Mouse (Mus musculus) neural tube, embryonic 14.5 days (tissue): ENCODE results near the gene AI413582. TPM values are rescaled to one million over a fixed set of nuclear protein-coding genes. Genes with fewer than 3 reads are reported as not detected.

Experiments
- ATAC-seq: fragments of 200-750 bp; cut with Nextera tagmentation; 2 replicates; pipeline ENCODE4 v1.8.0; 2017; ENCODE audit warnings: low read depth, mild to moderate bottlenecking, moderate TSS enrichment, moderate library complexity
- H3K27ac ChIP-seq: fragments of 300-500 bp; sonication (generic); 2 replicates; pipeline ENCODE4 v1.5.1; 2014; ENCODE audit warnings: low read depth, mild to moderate bottlenecking, control low read depth, low read length, moderate library complexity, mixed read lengths
- H3K27me3 ChIP-seq: fragments of 300-500 bp; sonication (generic); 2 replicates; pipeline ENCODE4 v1.6.1; 2014; ENCODE audit warnings: low read length; ENCODE audit not compliant: control insufficient read depth, insufficient read depth
- H3K36me3 ChIP-seq: fragments of 300-500 bp; sonication (generic); 2 replicates; pipeline ENCODE4 v1.6.1; 2014; ENCODE audit warnings: low read length, mixed read lengths; ENCODE audit not compliant: control insufficient read depth, insufficient read depth
- H3K4me1 ChIP-seq: fragments of 300-500 bp; sonication (generic); 2 replicates; pipeline ENCODE4 v1.6.1; 2014; ENCODE audit warnings: low read length; ENCODE audit not compliant: control insufficient read depth, insufficient read depth
- H3K4me2 ChIP-seq: fragments of 300-500 bp; sonication (generic); 2 replicates; pipeline ENCODE4 v1.6.1; 2014; ENCODE audit warnings: mild to moderate bottlenecking, low read depth, low read length, control low read depth
- H3K4me3 ChIP-seq: fragments of 300-500 bp; sonication (generic); 2 replicates; pipeline ENCODE4 v1.5.1; 2014; ENCODE audit warnings: low read depth, low read length, control low read depth, mixed read lengths
- H3K9ac ChIP-seq: fragments of 300-500 bp; sonication (generic); replicated peaks from 2 replicates; pipeline ENCODE4 v1.6.1; 2014; ENCODE audit warnings: low read depth, mild to moderate bottlenecking, control low read depth, low read length, mixed read lengths
- H3K9me3 ChIP-seq: fragments of 300-500 bp; sonication (generic); 2 replicates; pipeline ENCODE4 v1.6.1; 2016; ENCODE audit warnings: low read length; ENCODE audit not compliant: control insufficient read depth
- WGBS: fragments of 180-500 bp; shearing (Covaris S2); extraction: QIAGEN DNeasy Blood & Tissue Kit; methylation state at CpG from one replicate; pipeline ENCODE4 v1.1.7; 2014; 5-methylcytosine and 5-hydroxymethylcytosine counted together
- polyA plus RNA-seq: library from polyadenylated mRNA; unstranded; fragments of >200 nt; fragmentation: Nextera tagmentation; extraction: Ambion mirVana; gene quantifications from 2 replicates; pipeline ENCODE4 v1.2.1, GENCODE M21; 2014

AI413582 gene
- polyA plus RNA-seq, 1 experiment from 2014 or later: 77.9 TPM

GRCm38 (mm10) chr17:27554062-27554960 is 11.2 kb downstream of the AI413582 start:
- Histone ChIP-seq H3K36me3 (no peaks in the 10 kb centered on the region), H3K4me3 (no peak overlapping the region), H3K27ac (no peak overlapping the region), H3K9ac (no peak overlapping the region), H3K27me3 (peaks cover 3% of the 10 kb centered on the region), H3K9me3 (no peaks in the 10 kb centered on the region), H3K4me1 (peaks cover 22% of the 10 kb centered on the region), H3K4me2 (peak overlapping the region; percentile 79; the same call in 1 of the 2 replicates)
- ATAC-seq: no peak
- 52% methylated on average over 20 of the region's 20 CpGs for WGBS

- H3K27ac ChIP-seq: no peak overlapping the region
- H3K4me1 ChIP-seq: peaks cover 5% of the 10 kb centered on the region
- H3K4me3 ChIP-seq: no peak overlapping the region
- H3K4me2 ChIP-seq: no peak overlapping the region
- no peaks in the 10 kb centered on the region for H3K36me3 ChIP-seq
- H3K9me3 ChIP-seq: no peaks in the 10 kb centered on the region
- no peak for ATAC-seq
- H3K9ac ChIP-seq: no peak overlapping the region
- peaks cover 3% of the 10 kb centered on the region for H3K27me3 ChIP-seq
- 80% methylated on average over 23 of the region's 23 CpGs for WGBS
Measured at GRCm38 (mm10) chr17:27552215-27553201, 13.0 kb downstream of the AI413582 start.

- ATAC-seq: no peak
- H3K4me3 ChIP-seq: no peak overlapping the region
- H3K9me3 ChIP-seq: no peaks in the 10 kb centered on the region
- no peak overlapping the region for H3K9ac ChIP-seq
- no peaks in the 10 kb centered on the region for H3K36me3 ChIP-seq
- no peak overlapping the region for H3K4me2 ChIP-seq
- H3K27me3 ChIP-seq: no peaks in the 10 kb centered on the region; the same call in 1 of the 2 replicates
- peaks cover 4% of the 10 kb centered on the region; the same call in 1 of the 2 replicates for H3K4me1 ChIP-seq
- H3K27ac ChIP-seq: no peak overlapping the region
- WGBS: 65% methylated on average over 10 of the region's 10 CpGs
Measured at GRCm38 (mm10) chr17:27551393-27551940, 14.1 kb downstream of the AI413582 start.

- H3K9ac ChIP-seq: no peak overlapping the region
- no peaks in the 10 kb centered on the region for H3K9me3 ChIP-seq
- no peak for ATAC-seq
- no peak overlapping the region for H3K4me3 ChIP-seq
- no peak overlapping the region for H3K27ac ChIP-seq
- H3K4me1 ChIP-seq: no peaks in the 10 kb centered on the region
- 41% methylated on average over 8 of the region's 8 CpGs for WGBS
- no peaks in the 10 kb centered on the region for H3K27me3 ChIP-seq
- no peak overlapping the region for H3K4me2 ChIP-seq
- no peaks in the 10 kb centered on the region for H3K36me3 ChIP-seq
Measured at GRCm38 (mm10) chr17:27549234-27549633, 16.3 kb downstream of the AI413582 start.

- no peak for ATAC-seq
- Histone ChIP-seq H3K9me3 (no peaks in the 10 kb centered on the region), H3K27ac (no peak overlapping the region), H3K4me3 (no peak overlapping the region), H3K9ac (no peak overlapping the region), H3K36me3 (no peaks in the 10 kb centered on the region), H3K4me1 (no peaks in the 10 kb centered on the region), H3K4me2 (no peak overlapping the region), H3K27me3 (no peaks in the 10 kb centered on the region)
- WGBS: 79% methylated on average over 9 of the region's 9 CpGs
Measured at GRCm38 (mm10) chr17:27547253-27547868, 18.2 kb downstream of the AI413582 start.

- WGBS: 62% methylated on average over 7 of the region's 7 CpGs
- Histone ChIP-seq H3K4me1 (no peaks in the 10 kb centered on the region), H3K9me3 (no peaks in the 10 kb centered on the region), H3K9ac (no peak overlapping the region), H3K4me2 (no peak overlapping the region), H3K27ac (no peak overlapping the region), H3K4me3 (no peak overlapping the region), H3K36me3 (no peaks in the 10 kb centered on the region), H3K27me3 (no peaks in the 10 kb centered on the region)
- no peak for ATAC-seq
Measured at GRCm38 (mm10) chr17:27546574-27547085, 18.9 kb downstream of the AI413582 start.

GRCm38 (mm10) chr17:27545991-27546390 is 19.6 kb downstream of the AI413582 start:
- Histone ChIP-seq H3K9me3 (no peaks in the 10 kb centered on the region), H3K36me3 (no peaks in the 10 kb centered on the region), H3K9ac (no peak overlapping the region), H3K4me3 (no peak overlapping the region), H3K4me2 (no peak overlapping the region), H3K4me1 (no peaks in the 10 kb centered on the region), H3K27me3 (no peaks in the 10 kb centered on the region), H3K27ac (no peak overlapping the region)
- WGBS: 46% methylated on average over 12 of the region's 12 CpGs
- ATAC-seq: no peak

GRCm38 (mm10) chr17:27544551-27544950 is 21.0 kb downstream of the AI413582 start:
- no peaks in the 10 kb centered on the region for H3K4me1 ChIP-seq
- ATAC-seq: no peak
- WGBS: 86% methylated on average over 11 of the region's 11 CpGs

More at GRCm38 (mm10) chr17:27544551-27544950, 21.0 kb downstream of the AI413582 start:
- H3K9me3 ChIP-seq: no peaks in the 10 kb centered on the region
- H3K27me3 ChIP-seq: no peaks in the 10 kb centered on the region
- no peak overlapping the region for H3K9ac ChIP-seq
- no peak overlapping the region for H3K4me2 ChIP-seq
- no peak overlapping the region for H3K4me3 ChIP-seq
- no peaks in the 10 kb centered on the region for H3K36me3 ChIP-seq
- H3K27ac ChIP-seq: no peak overlapping the region
